Mouse (Mus musculus) neural tube, embryonic 14.5 days (tissue): Measurements from ENCODE around the gene Gdpd3. TPM values are rescaled to one million over a fixed set of nuclear protein-coding genes. Genes with fewer than 3 reads are reported as not detected.
A peak's percentile ranks its signal among the peaks of the same experiment; 100 is the strongest.

Experiments
- ATAC-seq: fragments of 200-750 bp; cut with Nextera tagmentation; 2 replicates; pipeline ENCODE4 v1.8.0; 2017; ENCODE audit warnings: low read depth, mild to moderate bottlenecking, moderate TSS enrichment, moderate library complexity
- H3K27ac ChIP-seq: fragments of 300-500 bp; sonication (generic); 2 replicates; pipeline ENCODE4 v1.5.1; 2014; ENCODE audit warnings: low read depth, mild to moderate bottlenecking, control low read depth, low read length, moderate library complexity, mixed read lengths
- H3K27me3 ChIP-seq: fragments of 300-500 bp; sonication (generic); 2 replicates; pipeline ENCODE4 v1.6.1; 2014; ENCODE audit warnings: low read length; ENCODE audit not compliant: control insufficient read depth, insufficient read depth
- H3K36me3 ChIP-seq: fragments of 300-500 bp; sonication (generic); 2 replicates; pipeline ENCODE4 v1.6.1; 2014; ENCODE audit warnings: low read length, mixed read lengths; ENCODE audit not compliant: control insufficient read depth, insufficient read depth
- H3K4me1 ChIP-seq: fragments of 300-500 bp; sonication (generic); 2 replicates; pipeline ENCODE4 v1.6.1; 2014; ENCODE audit warnings: low read length; ENCODE audit not compliant: control insufficient read depth, insufficient read depth
- H3K4me2 ChIP-seq: fragments of 300-500 bp; sonication (generic); 2 replicates; pipeline ENCODE4 v1.6.1; 2014; ENCODE audit warnings: mild to moderate bottlenecking, low read depth, low read length, control low read depth
- H3K4me3 ChIP-seq: fragments of 300-500 bp; sonication (generic); 2 replicates; pipeline ENCODE4 v1.5.1; 2014; ENCODE audit warnings: low read depth, low read length, control low read depth, mixed read lengths
- H3K9ac ChIP-seq: fragments of 300-500 bp; sonication (generic); replicated peaks from 2 replicates; pipeline ENCODE4 v1.6.1; 2014; ENCODE audit warnings: low read depth, mild to moderate bottlenecking, control low read depth, low read length, mixed read lengths
- H3K9me3 ChIP-seq: fragments of 300-500 bp; sonication (generic); 2 replicates; pipeline ENCODE4 v1.6.1; 2016; ENCODE audit warnings: low read length; ENCODE audit not compliant: control insufficient read depth
- WGBS: fragments of 180-500 bp; shearing (Covaris S2); extraction: QIAGEN DNeasy Blood & Tissue Kit; methylation state at CpG from one replicate; pipeline ENCODE4 v1.1.7; 2014; 5-methylcytosine and 5-hydroxymethylcytosine counted together
- polyA plus RNA-seq: library from polyadenylated mRNA; unstranded; fragments of >200 nt; fragmentation: Nextera tagmentation; extraction: Ambion mirVana; gene quantifications from 2 replicates; pipeline ENCODE4 v1.2.1, GENCODE M21; 2014

Gene Gdpd3
- polyA plus RNA-seq, 1 experiment from 2014 or later = 1.8 TPM

GRCm38 (mm10) chr7:126758539-126758938, 7.6 kb upstream of the Gdpd3 start:
- Histone ChIP-seq H3K4me3 (no peak overlapping the region), H3K4me2 (no peak overlapping the region), H3K9me3 (no peaks in the 10 kb centered on the region), H3K36me3 (no peaks in the 10 kb centered on the region), H3K27ac (no peak overlapping the region), H3K9ac (no peak overlapping the region), H3K4me1 (peaks cover 19% of the 10 kb centered on the region), H3K27me3 (no peaks in the 10 kb centered on the region)
- 0 out of 2 replicates have a peak, but pooled peaks have one; percentile 2 for ATAC-seq
- 52% methylated on average over 7 of the region's 7 CpGs for WGBS

- 1% methylated on average over 33 of the region's 38 CpGs for WGBS
- peak within 1 kb of the TSS; percentile 66 for H3K4me3 ChIP-seq
- H3K4me2 ChIP-seq = peak within 1 kb of the TSS; percentile 59
- H3K9me3 ChIP-seq = no peaks in the 10 kb centered on the region
- H3K27ac ChIP-seq = peak within 1 kb of the TSS; percentile 85
- H3K9ac ChIP-seq = peak within 1 kb of the TSS; percentile 83
- H3K27me3 ChIP-seq = no peaks in the 10 kb centered on the region
- H3K36me3 ChIP-seq = no peaks in the 10 kb centered on the region; the same call in 1 of the 2 replicates
- H3K4me1 ChIP-seq = peaks cover 19% of the 10 kb centered on the region
- peak; percentile 68 for ATAC-seq
Observed at GRCm38 (mm10) chr7:126759050-126759671, 7.0 kb upstream of the Gdpd3 start, which contains the start of gene Mapk3. Gene Mapk3, plus strand, starts transcription at chr7:126759601.

- Histone ChIP-seq H3K4me3 (peak overlapping the region; percentile 66), H3K4me2 (peak overlapping the region; percentile 59), H3K9me3 (no peaks in the 10 kb centered on the region), H3K9ac (peak overlapping the region; percentile 83), H3K4me1 (peaks cover 19% of the 10 kb centered on the region), H3K36me3 (peaks cover 2% of the 10 kb centered on the region; the same call in 1 of the 2 replicates), H3K27me3 (no peaks in the 10 kb centered on the region), H3K27ac (peak overlapping the region; percentile 85)
- WGBS = 2% methylated on average over 24 of the region's 24 CpGs
- ATAC-seq = peak; percentile 68
Observed at GRCm38 (mm10) chr7:126759672-126760390, 6.3 kb upstream of the Gdpd3 start.

DNA sequence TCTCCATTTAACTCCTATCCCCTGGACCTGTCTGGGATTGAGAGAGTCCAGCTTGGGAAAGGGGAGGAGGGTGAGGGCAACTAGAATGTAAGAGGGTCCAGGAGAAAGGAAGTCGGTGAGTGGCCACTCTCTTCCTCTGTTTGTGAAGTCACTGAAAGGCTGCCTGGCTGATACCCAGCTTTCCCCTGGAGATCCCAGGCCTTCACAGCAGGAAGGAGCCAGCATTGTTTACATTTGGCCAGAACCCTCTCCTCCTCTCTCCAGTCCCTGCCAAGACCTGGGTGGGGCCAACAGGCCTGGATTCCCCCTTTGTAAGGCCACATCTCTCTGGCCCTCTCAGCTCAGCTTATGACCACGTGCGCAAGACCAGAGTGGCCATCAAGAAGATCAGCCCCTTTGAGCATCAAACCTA, 5.7 kb upstream of the Gdpd3 start:
- Histone ChIP-seq H3K27me3 (no peaks in the 10 kb centered on the region), H3K4me2 (peak overlapping the region; percentile 59), H3K36me3 (peaks cover 6% of the 10 kb centered on the region), H3K4me1 (peaks cover 19% of the 10 kb centered on the region), H3K9me3 (no peaks in the 10 kb centered on the region), H3K27ac (peak overlapping the region; percentile 85), H3K4me3 (peak overlapping the region; percentile 66), H3K9ac (peak overlapping the region; percentile 83)
- ATAC-seq = peak; percentile 49; the same call in 1 of the 2 replicates
- 21% methylated on average over 3 of the region's 3 CpGs for WGBS

DNA sequence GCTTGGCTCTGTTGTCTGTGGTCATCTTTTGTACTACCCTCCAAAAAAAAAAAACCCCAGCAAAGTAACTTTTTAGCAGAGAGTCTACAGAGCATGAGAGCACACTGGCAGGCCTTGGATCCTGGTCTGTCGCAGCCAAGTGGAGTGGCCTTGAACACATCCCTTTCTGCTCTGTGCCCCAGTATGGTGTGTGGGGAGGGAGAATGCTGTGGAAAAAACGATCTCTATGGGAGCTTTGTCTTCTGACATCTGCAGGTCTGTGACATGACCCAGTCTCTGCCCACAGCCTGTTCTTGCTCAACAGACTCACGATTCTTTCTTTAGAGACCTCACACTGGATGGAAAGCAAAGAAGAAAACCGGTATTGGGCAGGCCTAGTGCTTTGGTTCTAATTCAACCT, 5.2 kb upstream of the Gdpd3 start:
- Histone ChIP-seq H3K4me3 (peak overlapping the region; percentile 66; the same call in 1 of the 2 replicates), H3K9ac (peak overlapping the region; percentile 5; the same call in 1 of the 2 replicates)
- 71% methylated on average over 4 of the region's 4 CpGs for WGBS

DNA sequence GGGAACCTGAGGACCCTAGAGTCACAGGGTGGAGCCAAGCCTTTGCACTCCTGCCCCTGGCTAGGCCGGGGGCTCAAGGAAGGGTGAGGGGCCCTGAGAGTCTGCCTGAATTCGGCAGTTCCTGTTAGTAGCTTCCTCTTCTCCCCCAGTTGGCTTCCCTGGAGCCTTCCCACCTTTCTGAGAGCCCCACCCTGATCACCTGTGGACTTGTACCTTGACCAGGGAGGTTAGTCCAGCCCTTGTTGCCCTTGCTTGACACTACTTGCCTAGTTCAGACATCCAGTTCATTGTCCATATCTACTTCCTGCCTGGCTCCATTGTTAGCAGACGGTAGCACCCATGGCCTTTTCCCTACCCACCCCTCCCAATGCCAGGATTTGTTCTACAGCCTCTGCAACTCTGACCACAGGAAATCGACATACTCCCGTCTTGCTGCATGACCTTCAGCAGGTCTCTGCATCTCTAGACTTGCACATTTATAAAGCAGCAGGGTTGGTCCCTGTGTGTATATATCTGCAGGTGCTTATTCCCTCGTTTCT, 4.5 kb upstream of the Gdpd3 start:
- H3K27me3 ChIP-seq = no peaks in the 10 kb centered on the region
- 72% methylated on average over 6 of the region's 6 CpGs for WGBS
- H3K36me3 ChIP-seq = peaks cover 11% of the 10 kb centered on the region
- H3K4me2 ChIP-seq = peak overlapping the region; percentile 59; the same call in 1 of the 2 replicates
- no peak overlapping the region for H3K4me3 ChIP-seq
- H3K9ac ChIP-seq = no peak overlapping the region
- 0 out of 2 replicates have a peak overlapping the region, but pooled peaks have one; percentile 30 for H3K27ac ChIP-seq
- no peak for ATAC-seq
- peaks cover 19% of the 10 kb centered on the region for H3K4me1 ChIP-seq
- H3K9me3 ChIP-seq = no peaks in the 10 kb centered on the region

More for the DNA sequence above, 5.2 kb upstream of the Gdpd3 start:
- Histone ChIP-seq H3K27me3 (no peaks in the 10 kb centered on the region), H3K4me1 (peaks cover 19% of the 10 kb centered on the region), H3K9me3 (no peaks in the 10 kb centered on the region), H3K27ac (peak overlapping the region; percentile 85), H3K4me2 (peak overlapping the region; percentile 59), H3K36me3 (peaks cover 11% of the 10 kb centered on the region)
- no peak for ATAC-seq

DNA sequence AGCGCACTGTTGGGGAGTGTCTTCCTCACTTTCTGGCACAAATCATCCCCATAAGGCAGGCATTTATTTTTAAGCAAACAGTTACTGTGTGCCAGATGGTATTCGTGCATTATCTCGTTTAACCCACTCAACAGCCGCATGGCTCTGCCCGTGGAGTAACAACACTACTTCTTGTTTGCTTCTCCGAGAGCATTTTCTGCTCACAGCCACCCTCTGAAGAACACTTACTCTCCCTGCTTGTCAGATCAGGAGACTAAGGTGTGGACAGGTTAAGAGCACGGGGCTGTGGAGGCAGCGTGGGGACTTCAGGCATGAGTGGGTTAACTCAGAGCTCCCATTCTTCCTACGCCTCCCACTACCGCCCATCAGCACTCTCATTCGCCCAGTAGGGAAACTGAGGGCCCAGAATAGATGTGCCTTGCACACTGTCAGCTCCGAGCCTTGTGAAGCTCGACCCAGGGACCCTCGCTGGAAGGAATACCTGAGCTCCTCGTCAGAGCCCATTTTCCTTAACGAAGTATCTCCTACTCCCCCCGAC, 3.6 kb upstream of the Gdpd3 start:
- Histone ChIP-seq H3K36me3 (peaks cover 13% of the 10 kb centered on the region), H3K9ac (no peak overlapping the region), H3K4me3 (peak overlapping the region; percentile 3; the same call in 1 of the 2 replicates), H3K4me1 (peaks cover 19% of the 10 kb centered on the region), H3K9me3 (no peaks in the 10 kb centered on the region), H3K27me3 (no peaks in the 10 kb centered on the region), H3K27ac (peak overlapping the region; percentile 7; the same call in 1 of the 2 replicates), H3K4me2 (peak overlapping the region; percentile 1; the same call in 1 of the 2 replicates)
- no peak for ATAC-seq
- 62% methylated on average over 17 of the region's 17 CpGs for WGBS

DNA sequence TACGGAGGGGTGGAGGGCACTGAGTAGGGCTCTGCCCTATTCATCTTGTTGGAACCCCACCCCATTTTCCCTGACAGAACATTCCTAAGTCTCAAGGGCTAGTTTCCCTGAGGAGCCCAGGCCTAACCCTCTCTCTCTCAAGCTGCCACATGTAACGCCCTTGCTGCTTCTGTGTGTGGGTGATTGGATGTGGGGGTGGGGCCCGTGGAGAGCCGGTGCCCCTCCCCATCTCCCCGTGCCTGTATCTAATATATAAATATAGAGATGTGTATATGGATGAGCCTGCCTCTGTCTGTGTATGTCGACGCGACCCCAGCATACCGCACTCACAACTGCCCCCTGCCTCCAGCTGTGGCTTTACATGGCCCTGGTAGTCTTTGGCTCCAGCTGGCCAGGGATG, 594 bp upstream of the Gdpd3 start:
- Histone ChIP-seq H3K9ac (no peak overlapping the region), H3K36me3 (peaks cover 19% of the 10 kb centered on the region), H3K4me3 (no peak overlapping the region), H3K4me1 (peaks cover 17% of the 10 kb centered on the region), H3K4me2 (no peak overlapping the region), H3K9me3 (no peaks in the 10 kb centered on the region), H3K27me3 (no peaks in the 10 kb centered on the region), H3K27ac (no peak overlapping the region)
- WGBS = 94% methylated on average over 9 of the region's 9 CpGs
- ATAC-seq = no peak
